Mouse (Mus musculus): ENCODE data around the gene Efna2. TPM values are rescaled to one million over a fixed set of nuclear protein-coding genes. Genes with fewer than 3 reads are reported as not detected.
"Not testable (repeated sequence)": the region's sequence is repeated elsewhere in the genome, so short reads cannot be mapped to it uniquely, and the experiment has no call there.

Gene Efna2
- polyA plus RNA-seq, 1 experiment from 2014 or later = 42.3 TPM

- no peak; the same call in 1 of the 2 replicates for ATAC-seq (replicated peaks; ENCODE audit: insufficient number of reproducible peaks, low FRiP score, low TSS enrichment, low read depth)
- H3K4me1 ChIP-seq (ENCODE audit: control insufficient read depth, insufficient read depth, low read length) = peaks cover 19% of the 10 kb centered on the region
- no peaks in the 10 kb centered on the region for H3K36me3 ChIP-seq (replicated peaks; ENCODE audit: control insufficient read depth, insufficient read depth, low read depth, low read length)
- WGBS = 10% methylated on average over 40 of the region's 44 CpGs
- no peak overlapping the region; the same call in 1 of the 2 replicates for H3K27ac ChIP-seq (replicated peaks; ENCODE audit: low read depth, low read length)
- peak overlapping the region; percentile 42 for H3K9ac ChIP-seq (replicated peaks; ENCODE audit: low read length)
- no peak for DNase-seq (ENCODE audit: low spot score)
- no peaks in the 10 kb centered on the region for H3K27me3 ChIP-seq (ENCODE audit: control insufficient read depth, insufficient read depth, low read length)
- H3K4me2 ChIP-seq (ENCODE audit: low read depth, low read length) = peak overlapping the region; percentile 87
- H3K9me3 ChIP-seq (replicated peaks; ENCODE audit: control insufficient read depth, low read length) = no peaks in the 10 kb centered on the region
- peak overlapping the region; percentile 32 for H3K4me3 ChIP-seq (ENCODE audit: low read depth, low read length)
Measured at GRCm38 (mm10) chr10:80164161-80164997, 14.9 kb upstream of the Efna2 start.

DNA sequence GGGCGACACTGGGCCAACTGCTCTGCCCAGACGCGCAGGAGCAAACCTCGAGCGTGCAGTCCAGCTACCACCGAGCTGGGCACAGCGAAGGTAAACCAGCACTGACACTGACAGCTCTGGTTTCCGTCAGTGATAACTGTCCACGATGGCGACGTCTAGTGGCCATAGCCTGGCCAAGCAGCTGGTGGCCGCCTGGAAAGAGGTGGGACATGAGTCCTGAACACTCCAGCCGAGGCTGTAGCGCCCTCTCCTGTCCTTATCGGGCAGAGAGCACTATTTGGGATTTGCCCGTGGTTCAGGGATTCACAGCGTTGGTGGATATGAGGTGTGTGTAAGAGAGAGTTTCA lies 14.3 kb upstream of the Efna2 start:
- Histone ChIP-seq H3K27me3 (ENCODE audit: control insufficient read depth, insufficient read depth, low read length) (no peaks in the 10 kb centered on the region), H3K4me3 (ENCODE audit: low read depth, low read length) (peak overlapping the region; percentile 32), H3K4me2 (ENCODE audit: low read depth, low read length) (peak overlapping the region; percentile 87), H3K36me3 (replicated peaks; ENCODE audit: control insufficient read depth, insufficient read depth, low read depth, low read length) (no peaks in the 10 kb centered on the region), H3K9ac (replicated peaks; ENCODE audit: low read length) (no peak overlapping the region; the same call in 1 of the 2 replicates), H3K9me3 (replicated peaks; ENCODE audit: control insufficient read depth, low read length) (no peaks in the 10 kb centered on the region), H3K27ac (replicated peaks; ENCODE audit: low read depth, low read length) (no peak overlapping the region; the same call in 1 of the 2 replicates), H3K4me1 (ENCODE audit: control insufficient read depth, insufficient read depth, low read length) (peaks cover 19% of the 10 kb centered on the region)
- ATAC-seq (replicated peaks; ENCODE audit: insufficient number of reproducible peaks, low FRiP score, low TSS enrichment, low read depth) = peak; percentile 16
- WGBS = under 1% methylated on average over 17 of the region's 17 CpGs
- peak; percentile 97 for DNase-seq (ENCODE audit: low spot score)

GRCm38 (mm10) chr10:80165392-80166128 lies 13.7 kb upstream of the Efna2 start, which contains the start of gene Cirbp:
Gene Cirbp, plus strand, starts transcription at chr10:80165985.
- ATAC-seq (replicated peaks; ENCODE audit: insufficient number of reproducible peaks, low FRiP score, low TSS enrichment, low read depth) (no peak), DNase-seq (ENCODE audit: low spot score) (peak; percentile 33)
- Histone ChIP-seq H3K9ac (replicated peaks; ENCODE audit: low read length) (peak within 1 kb of the TSS; percentile 32; the same call in 1 of the 2 replicates), H3K36me3 (replicated peaks; ENCODE audit: control insufficient read depth, insufficient read depth, low read depth, low read length) (peaks cover 3% of the 10 kb centered on the region), H3K4me2 (ENCODE audit: low read depth, low read length) (peak within 1 kb of the TSS; percentile 87), H3K27me3 (ENCODE audit: control insufficient read depth, insufficient read depth, low read length) (no peaks in the 10 kb centered on the region), H3K9me3 (replicated peaks; ENCODE audit: control insufficient read depth, low read length) (no peaks in the 10 kb centered on the region), H3K4me3 (ENCODE audit: low read depth, low read length) (peak within 1 kb of the TSS; percentile 32), H3K27ac (replicated peaks; ENCODE audit: low read depth, low read length) (peak within 1 kb of the TSS; percentile 99; the same call in 1 of the 2 replicates), H3K4me1 (ENCODE audit: control insufficient read depth, insufficient read depth, low read length) (peaks cover 19% of the 10 kb centered on the region)
- WGBS = 13% methylated on average over 20 of the region's 20 CpGs

GRCm38 (mm10) chr10:80166136-80166535 lies 13.1 kb upstream of the Efna2 start:
- H3K4me3 ChIP-seq (ENCODE audit: low read depth, low read length); DNase-seq (ENCODE audit: low spot score); H3K27ac ChIP-seq (replicated peaks; ENCODE audit: low read depth, low read length); H3K9me3 ChIP-seq (replicated peaks; ENCODE audit: control insufficient read depth, low read length); H3K36me3 ChIP-seq (replicated peaks; ENCODE audit: control insufficient read depth, insufficient read depth, low read depth, low read length); H3K9ac ChIP-seq (replicated peaks; ENCODE audit: low read length); ATAC-seq (replicated peaks; ENCODE audit: insufficient number of reproducible peaks, low FRiP score, low TSS enrichment, low read depth); H3K27me3 ChIP-seq (ENCODE audit: control insufficient read depth, insufficient read depth, low read length): not testable (repeated sequence)
- peaks cover 17% of the 10 kb centered on the region for H3K4me1 ChIP-seq (ENCODE audit: control insufficient read depth, insufficient read depth, low read length)
- WGBS = 90% methylated on average over 4 of the region's 4 CpGs
- H3K4me2 ChIP-seq (ENCODE audit: low read depth, low read length) = 0 out of 2 replicates have a peak overlapping the region, but pooled peaks have one; percentile 7

- peaks cover 12% of the 10 kb centered on the region for H3K36me3 ChIP-seq (replicated peaks; ENCODE audit: control insufficient read depth, insufficient read depth, low read depth, low read length)
- H3K27ac ChIP-seq (replicated peaks; ENCODE audit: low read depth, low read length) = peak overlapping the region; percentile 99
- DNase-seq (ENCODE audit: low spot score) = peak; percentile 100
- under 1% methylated on average over 52 of the region's 55 CpGs for WGBS
- ATAC-seq (replicated peaks; ENCODE audit: insufficient number of reproducible peaks, low FRiP score, low TSS enrichment, low read depth) = peak; percentile 81
- H3K9me3 ChIP-seq (replicated peaks; ENCODE audit: control insufficient read depth, low read length) = no peaks in the 10 kb centered on the region
- peak overlapping the region; percentile 99 for H3K9ac ChIP-seq (replicated peaks; ENCODE audit: low read length)
- H3K27me3 ChIP-seq (ENCODE audit: control insufficient read depth, insufficient read depth, low read length) = no peaks in the 10 kb centered on the region
- peak overlapping the region; percentile 60 for H3K4me2 ChIP-seq (ENCODE audit: low read depth, low read length)
- H3K4me1 ChIP-seq (ENCODE audit: control insufficient read depth, insufficient read depth, low read length) = peaks cover 10% of the 10 kb centered on the region
- H3K4me3 ChIP-seq (ENCODE audit: low read depth, low read length) = peak overlapping the region; percentile 91
Measured at GRCm38 (mm10) chr10:80167460-80168037, 11.7 kb upstream of the Efna2 start.

- ATAC-seq (replicated peaks; ENCODE audit: insufficient number of reproducible peaks, low FRiP score, low TSS enrichment, low read depth) = peak; percentile 16; the same call in 1 of the 2 replicates
- under 1% methylated on average over 45 of the region's 48 CpGs for WGBS
- Histone ChIP-seq H3K4me1 (ENCODE audit: control insufficient read depth, insufficient read depth, low read length) (peaks cover 10% of the 10 kb centered on the region), H3K9me3 (replicated peaks; ENCODE audit: control insufficient read depth, low read length) (no peaks in the 10 kb centered on the region), H3K36me3 (replicated peaks; ENCODE audit: control insufficient read depth, insufficient read depth, low read depth, low read length) (peaks cover 12% of the 10 kb centered on the region), H3K4me2 (ENCODE audit: low read depth, low read length) (peak overlapping the region; percentile 60), H3K9ac (replicated peaks; ENCODE audit: low read length) (peak overlapping the region; percentile 99), H3K27me3 (ENCODE audit: control insufficient read depth, insufficient read depth, low read length) (no peaks in the 10 kb centered on the region), H3K4me3 (ENCODE audit: low read depth, low read length) (peak overlapping the region; percentile 91), H3K27ac (replicated peaks; ENCODE audit: low read depth, low read length) (peak overlapping the region; percentile 99)
- DNase-seq (ENCODE audit: low spot score) = peak; percentile 94
Measured at GRCm38 (mm10) chr10:80168038-80168661, 11.1 kb upstream of the Efna2 start.

DNA sequence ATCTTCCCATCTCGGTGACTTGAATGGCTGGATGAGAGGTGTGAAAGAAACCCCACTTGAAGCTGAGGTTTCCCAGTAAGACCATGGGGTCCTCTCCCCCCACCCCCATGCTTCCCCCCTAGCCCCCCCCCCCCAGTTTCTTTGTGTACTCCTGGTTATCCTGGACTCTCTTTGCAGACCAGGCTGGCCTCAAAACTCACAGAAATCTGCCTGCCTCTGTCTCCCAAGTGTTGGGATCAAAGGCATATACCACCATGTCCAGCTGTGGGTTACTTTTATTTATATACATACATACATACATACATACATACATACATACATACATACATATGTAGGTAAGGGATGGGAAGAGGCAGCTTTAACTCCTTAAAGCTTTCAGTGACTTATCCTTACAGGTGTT lies 10.2 kb upstream of the Efna2 start:
- Histone ChIP-seq H3K27ac (replicated peaks; ENCODE audit: low read depth, low read length) (no peak overlapping the region; the same call in 1 of the 2 replicates), H3K27me3 (ENCODE audit: control insufficient read depth, insufficient read depth, low read length) (no peaks in the 10 kb centered on the region), H3K4me2 (ENCODE audit: low read depth, low read length) (peak overlapping the region; percentile 60), H3K4me3 (ENCODE audit: low read depth, low read length) (peak overlapping the region; percentile 91), H3K9ac (replicated peaks; ENCODE audit: low read length) (peak overlapping the region; percentile 99), H3K9me3 (replicated peaks; ENCODE audit: control insufficient read depth, low read length) (no peaks in the 10 kb centered on the region), H3K36me3 (replicated peaks; ENCODE audit: control insufficient read depth, insufficient read depth, low read depth, low read length) (peaks cover 12% of the 10 kb centered on the region), H3K4me1 (ENCODE audit: control insufficient read depth, insufficient read depth, low read length) (peaks cover 8% of the 10 kb centered on the region)
- DNase-seq (ENCODE audit: low spot score) (no peak), ATAC-seq (replicated peaks; ENCODE audit: insufficient number of reproducible peaks, low FRiP score, low TSS enrichment, low read depth) (no peak)
- WGBS = 77% methylated on average over 1 of the region's 1 CpGs

All from embryonic facial prominence, embryonic 11.5 days (tissue).